Mouse (Mus musculus) stomach, embryonic 14.5 days (tissue): ENCODE results near the gene Kcnj14. TPM values are rescaled to one million over a fixed set of nuclear protein-coding genes. Genes with fewer than 3 reads are reported as not detected.

ENCODE experiments used
- ATAC-seq: fragments of 200-750 bp; cut with Nextera tagmentation; 2 replicates; pipeline ENCODE4 v1.8.0; 2017; ENCODE audit warnings: low read depth, moderate TSS enrichment; ENCODE audit not compliant: insufficient number of reproducible peaks, insufficient read depth, low FRiP score
- H3K27ac ChIP-seq: fragments of 300-500 bp; sonication (generic); 2 replicates; pipeline ENCODE4 v1.5.1; 2014; ENCODE audit warnings: mild to moderate bottlenecking, low read length, moderate library complexity, mixed read lengths
- H3K27me3 ChIP-seq: fragments of 300-500 bp; sonication (generic); 2 replicates; pipeline ENCODE4 v1.6.1; 2014; ENCODE audit warnings: low read length, control low read depth, mixed read lengths; ENCODE audit not compliant: control insufficient read depth, insufficient read depth
- H3K36me3 ChIP-seq: fragments of 300-500 bp; sonication (generic); 2 replicates; pipeline ENCODE4 v1.6.1; 2014; ENCODE audit warnings: mild to moderate bottlenecking, control low read depth, low read length, moderate library complexity, mixed read lengths; ENCODE audit not compliant: control insufficient read depth, insufficient read depth
- H3K4me1 ChIP-seq: fragments of 300-500 bp; sonication (generic); 2 replicates; pipeline ENCODE4 v1.6.1; 2014; ENCODE audit warnings: low read length, control low read depth, mixed read lengths; ENCODE audit not compliant: control insufficient read depth, insufficient read depth
- H3K4me2 ChIP-seq: fragments of 300-500 bp; sonication (generic); replicated peaks from 2 replicates; pipeline ENCODE4 v1.6.1; 2014; ENCODE audit warnings: low read depth, low read length, control low read depth
- H3K4me3 ChIP-seq: fragments of 300-500 bp; sonication (generic); 2 replicates; pipeline ENCODE4 v1.5.1; 2014; ENCODE audit warnings: low read depth, low read length, control low read depth
- H3K9ac ChIP-seq: fragments of 300-500 bp; sonication (generic); replicated peaks from 2 replicates; pipeline ENCODE4 v1.6.1; 2014; ENCODE audit warnings: low read depth, mild to moderate bottlenecking, control low read depth, low read length, moderate library complexity, mixed read lengths
- H3K9me3 ChIP-seq: fragments of 300-500 bp; sonication (generic); 2 replicates; pipeline ENCODE4 v1.6.1; 2016; ENCODE audit warnings: low read depth, low read length, control low read depth; ENCODE audit not compliant: control insufficient read depth
- WGBS: fragments of 180-500 bp; shearing (Covaris S2); extraction: QIAGEN DNeasy Blood & Tissue Kit; methylation state at CpG from one replicate; pipeline ENCODE4 v1.1.7; 2014; 5-methylcytosine and 5-hydroxymethylcytosine counted together
- polyA plus RNA-seq: library from polyadenylated mRNA; unstranded; fragments of >200 nt; fragmentation: Nextera tagmentation; extraction: Ambion mirVana; gene quantifications from 2 replicates; pipeline ENCODE4 v1.2.1, GENCODE M21; 2014

The Kcnj14 gene
- polyA plus RNA-seq, 1 experiment from 2014 or later, result 1.3 TPM

GRCm38 (mm10) chr7:45775237-45775636 lies 49.3 kb downstream of the Kcnj14 start:
- Histone ChIP-seq H3K27me3 (no peaks in the 10 kb centered on the region), H3K4me2 (no peak overlapping the region), H3K9me3 (no peaks in the 10 kb centered on the region), H3K4me1 (no peaks in the 10 kb centered on the region), H3K4me3 (no peak overlapping the region), H3K36me3 (no peaks in the 10 kb centered on the region), H3K9ac (no peak overlapping the region), H3K27ac (no peak overlapping the region)
- WGBS, result 64% methylated on average over 7 of the region's 7 CpGs
- ATAC-seq, result no peak

- no peaks in the 10 kb centered on the region for H3K36me3 ChIP-seq
- H3K4me2 ChIP-seq, result no peak overlapping the region
- no peak overlapping the region for H3K27ac ChIP-seq
- ATAC-seq, result no peak
- H3K4me1 ChIP-seq, result no peaks in the 10 kb centered on the region
- H3K4me3 ChIP-seq, result no peak overlapping the region
- no peak overlapping the region for H3K9ac ChIP-seq
- WGBS, result 67% methylated on average over 4 of the region's 4 CpGs
- no peaks in the 10 kb centered on the region for H3K9me3 ChIP-seq
- H3K27me3 ChIP-seq, result no peaks in the 10 kb centered on the region
Observed at GRCm38 (mm10) chr7:45771101-45771500, 53.5 kb downstream of the Kcnj14 start.

- Histone ChIP-seq H3K36me3 (no peaks in the 10 kb centered on the region), H3K27me3 (no peaks in the 10 kb centered on the region), H3K9ac (no peak overlapping the region), H3K4me3 (no peak overlapping the region), H3K9me3 (no peaks in the 10 kb centered on the region), H3K4me1 (no peaks in the 10 kb centered on the region), H3K27ac (no peak overlapping the region), H3K4me2 (no peak overlapping the region)
- ATAC-seq, result 0 out of 2 replicates have a peak, but pooled peaks have one; percentile 14
- 70% methylated on average over 8 of the region's 8 CpGs for WGBS
Observed at GRCm38 (mm10) chr7:45770427-45771082, 54.0 kb downstream of the Kcnj14 start.

- WGBS, result 92% methylated on average over 6 of the region's 6 CpGs
- Histone ChIP-seq H3K9me3 (no peaks in the 10 kb centered on the region), H3K27ac (no peak overlapping the region), H3K27me3 (no peaks in the 10 kb centered on the region), H3K4me3 (no peak overlapping the region), H3K9ac (no peak overlapping the region), H3K36me3 (no peaks in the 10 kb centered on the region), H3K4me1 (no peaks in the 10 kb centered on the region), H3K4me2 (no peak overlapping the region)
- ATAC-seq, result no peak
Observed at GRCm38 (mm10) chr7:45767500-45767899, 57.1 kb downstream of the Kcnj14 start.

GRCm38 (mm10) chr7:45766764-45767163 lies 57.8 kb downstream of the Kcnj14 start:
- ATAC-seq, result 0 out of 2 replicates have a peak, but pooled peaks have one; percentile 28
- Histone ChIP-seq H3K4me2 (no peak overlapping the region), H3K9me3 (no peaks in the 10 kb centered on the region), H3K27ac (no peak overlapping the region), H3K27me3 (no peaks in the 10 kb centered on the region), H3K36me3 (no peaks in the 10 kb centered on the region), H3K9ac (no peak overlapping the region), H3K4me3 (no peak overlapping the region), H3K4me1 (no peaks in the 10 kb centered on the region)
- 46% methylated on average over 8 of the region's 8 CpGs for WGBS

Other genes starting within 250 kb of the Kcnj14 start
- gene Fgf21, start 209.3 kb downstream of the Kcnj14 start, polyA plus RNA-seq, result 0.36 and 0.55 TPM in 2 replicates
- gene Fut1, start 207.5 kb downstream of the Kcnj14 start, polyA plus RNA-seq, result 0.63 and 0.78 TPM in 2 replicates
- 0.23 and 0.62 TPM in 2 replicates for gene Izumo1, start 203.0 kb downstream of the Kcnj14 start, polyA plus RNA-seq
- gene Rasip1, start 197.3 kb downstream of the Kcnj14 start, polyA plus RNA-seq, result 6.2 and 7.8 TPM in 2 replicates
- 7.2 TPM in 2 replicates for gene Mamstr, start 184.8 kb downstream of the Kcnj14 start, polyA plus RNA-seq
- gene Fut2, start 158.4 kb downstream of the Kcnj14 start, polyA plus RNA-seq, result 5.7 and 6.1 TPM in 2 replicates
- 0.67 and 1.0 TPM in 2 replicates for gene Ntn5, start 140.8 kb downstream of the Kcnj14 start, polyA plus RNA-seq
- 4.8 and 5.7 TPM in 2 replicates for gene Sec1, start 130.4 kb downstream of the Kcnj14 start, polyA plus RNA-seq
- 10.4 and 11.4 TPM in 2 replicates for gene Car11, start 124.9 kb downstream of the Kcnj14 start, polyA plus RNA-seq
- gene Dbp, start 119.7 kb downstream of the Kcnj14 start, polyA plus RNA-seq, result 6.4 and 6.7 TPM in 2 replicates
- gene Rpl18, start 109.3 kb downstream of the Kcnj14 start, polyA plus RNA-seq, result 1,227 and 1,272 TPM in 2 replicates
- gene Sphk2, start 106.8 kb downstream of the Kcnj14 start, polyA plus RNA-seq, result 24.4 TPM in 2 replicates
- 3.1 and 4.1 TPM in 2 replicates for gene Fam83e, start 103.6 kb downstream of the Kcnj14 start, polyA plus RNA-seq
- 0.38 TPM in 1 of 2 replicates, not detected in the other for gene Spaca4, start 99.0 kb downstream of the Kcnj14 start, polyA plus RNA-seq
- gene Lmtk3, start 41.0 kb downstream of the Kcnj14 start, polyA plus RNA-seq, result 2.5 and 3.3 TPM in 2 replicates
- gene Sult2b1, start 40.1 kb downstream of the Kcnj14 start, polyA plus RNA-seq, result 2.8 and 3.6 TPM in 2 replicates
- gene Cyth2, start 10.2 kb downstream of the Kcnj14 start, polyA plus RNA-seq, result 89.3 and 92.6 TPM in 2 replicates
- gene Grwd1, start 6.2 kb upstream of the Kcnj14 start, polyA plus RNA-seq, result 62.7 and 69.6 TPM in 2 replicates
- 150 and 157 TPM in 2 replicates for gene Kdelr1, start 48.0 kb upstream of the Kcnj14 start, polyA plus RNA-seq
- 0.29 and 0.48 TPM in 2 replicates for gene Grin2d, start 53.6 kb upstream of the Kcnj14 start, polyA plus RNA-seq
- 0.45 and 0.65 TPM in 2 replicates for gene Syngr4, start 71.9 kb upstream of the Kcnj14 start, polyA plus RNA-seq
- 4.7 and 5.4 TPM in 2 replicates for gene Tmem143, start 72.2 kb upstream of the Kcnj14 start, polyA plus RNA-seq
- gene Emp3, start 96.6 kb upstream of the Kcnj14 start, polyA plus RNA-seq, result 263 and 295 TPM in 2 replicates
- gene Ccdc114, start 99.3 kb upstream of the Kcnj14 start, polyA plus RNA-seq, result 3.4 and 3.5 TPM in 2 replicates
- 0.78 and 1.4 TPM in 2 replicates for gene Abcc6, start 205.5 kb upstream of the Kcnj14 start, polyA plus RNA-seq
- gene Nomo1, start 208.9 kb upstream of the Kcnj14 start, polyA plus RNA-seq, result 21.1 and 22.3 TPM in 2 replicates